Mouse (Mus musculus) megakaryocyte progenitor cell, adult 5-6 weeks (primary cell): ENCODE measurements around the gene Gm20388. TPM values are rescaled to one million over a fixed set of nuclear protein-coding genes. Genes with fewer than 3 reads are reported as not detected.
"Not testable (repeated sequence)": the region's sequence is repeated elsewhere in the genome, so short reads cannot be mapped to it uniquely, and the experiment has no call there.

Source experiments
- ATAC-seq: replicated peaks from 2 replicates; pipeline ENCODE4 v1.8.0; 2016; ENCODE audit warnings: mild to moderate bottlenecking, moderate TSS enrichment, inconsistent platforms; ENCODE audit not compliant: poor library complexity
- total RNA-seq, 2 experiments: library from RNA; stranded (forward) in 1 of 2; stranded (reverse) in 1 of 2; fragments of 157-497, 149-512 nt in 1 of 2; fragments of 200-1000 nt in 1 of 2; gene quantifications; 2 replicates each; pipeline versions ENCODE4 v1.2.3 to v1.2.4; 2015 to 2017

Gene Gm20388
- total RNA-seq, 2 experiments from 2014 or later, result 18.6 TPM; not detected in 1

DNA sequence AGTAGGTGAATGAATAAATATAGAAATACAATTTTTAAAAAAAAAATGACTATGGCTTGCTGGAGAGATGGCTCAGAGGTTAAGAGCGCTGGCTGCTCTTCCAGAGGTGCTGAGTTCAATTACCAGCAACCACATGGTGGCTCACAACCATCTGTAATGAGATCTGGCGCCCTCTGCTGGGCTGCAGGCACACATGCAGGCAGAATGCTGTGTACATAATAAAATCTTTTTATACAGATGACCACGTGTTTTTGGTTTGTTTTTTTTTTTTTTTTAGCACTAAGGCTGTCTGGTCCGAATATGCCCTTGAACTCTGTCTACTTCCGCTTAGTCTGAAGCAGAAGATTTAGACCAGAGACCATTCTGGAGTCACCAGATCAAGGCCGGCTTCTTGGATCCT is 411.1 kb downstream of the Gm20388 start:
- ATAC-seq, result no peak

DNA sequence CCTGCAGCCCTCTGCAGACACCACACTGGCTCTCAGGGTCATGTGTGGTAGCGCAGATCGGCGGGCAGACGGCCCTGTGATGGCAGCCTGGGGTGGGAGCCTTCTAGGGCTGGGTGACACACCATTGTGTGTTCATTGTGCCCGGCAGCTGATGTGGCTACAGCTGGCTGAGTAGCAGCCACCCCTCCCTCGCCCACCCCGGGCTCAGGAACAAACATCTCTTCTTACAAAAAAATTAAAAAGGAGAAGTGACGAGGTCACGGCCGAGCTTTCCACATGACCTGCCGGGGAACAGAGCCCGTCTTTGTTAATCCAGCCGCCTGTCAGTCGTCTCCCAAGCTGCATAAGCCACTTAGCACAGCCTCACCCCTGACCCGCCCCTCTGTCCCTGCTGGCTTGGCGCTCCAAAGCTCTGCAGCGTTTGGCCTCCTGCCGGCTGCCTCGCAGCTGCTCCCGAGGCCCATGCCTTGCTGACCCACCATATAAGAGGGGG is 412.4 kb downstream of the Gm20388 start:
- peak; percentile 28 for ATAC-seq

GRCm38 (mm10) chr8:120324555-120324954 is 413.9 kb downstream of the Gm20388 start:
- ATAC-seq, result no peak

- peak; percentile 67 for ATAC-seq
These were observed 414.6 kb downstream of the Gm20388 start for GRCm38 (mm10) chr8:120325172-120325767.

DNA sequence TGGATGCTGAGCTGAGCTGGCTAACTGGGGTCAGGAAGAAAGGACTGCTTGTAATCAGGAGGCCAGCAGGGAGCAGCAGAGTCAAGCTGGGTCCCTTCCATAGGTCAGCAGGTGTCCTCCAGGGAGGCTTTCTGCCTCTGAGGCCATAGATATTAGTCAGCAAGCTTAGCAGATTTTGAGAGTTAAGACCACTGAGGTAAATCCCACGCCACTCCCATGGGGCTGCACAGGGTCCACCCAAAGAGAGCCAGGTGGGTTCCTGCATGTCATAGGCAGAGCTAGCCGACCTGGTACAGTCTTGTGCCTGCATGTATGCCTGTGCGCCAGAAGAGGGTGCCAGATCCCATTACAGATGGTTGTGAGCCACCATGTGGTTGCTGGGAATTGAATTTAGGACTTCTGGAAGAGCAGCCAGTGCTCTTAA is 416.5 kb downstream of the Gm20388 start:
- ATAC-seq, result peak; percentile 35

DNA sequence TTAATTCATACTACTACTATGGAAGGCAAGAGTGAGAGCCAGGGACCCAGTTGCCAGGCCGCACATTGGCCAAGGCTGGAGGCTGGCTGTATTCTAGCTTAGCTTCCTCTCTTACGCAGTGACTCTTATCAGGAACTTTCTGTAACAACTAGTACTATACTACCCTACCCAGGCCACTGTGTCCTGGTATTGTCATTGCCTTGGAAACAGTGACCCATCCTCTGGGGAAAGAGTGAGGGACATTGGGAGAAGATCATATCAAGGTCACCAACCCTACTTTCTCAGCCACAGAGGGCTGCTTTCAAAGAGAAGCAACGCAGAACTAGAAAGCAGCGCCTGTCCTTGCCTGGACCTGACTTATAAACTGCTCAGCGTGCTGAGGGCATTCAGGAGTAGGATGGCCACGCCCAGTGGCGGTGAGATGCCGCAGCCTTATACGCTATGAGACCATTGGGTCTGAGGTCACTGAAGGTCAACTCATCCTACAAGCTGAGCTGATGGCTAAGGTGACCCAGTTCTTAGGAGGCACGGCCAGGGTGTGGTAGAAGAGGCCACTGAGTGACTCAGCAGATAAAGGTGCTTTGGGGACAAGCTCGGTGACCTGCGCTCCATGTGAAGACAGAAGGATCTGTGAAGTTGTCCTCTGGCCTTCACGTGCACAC is 417.9 kb downstream of the Gm20388 start:
- 0 out of 2 replicates have a peak, but pooled peaks have one; percentile 4 for ATAC-seq

DNA sequence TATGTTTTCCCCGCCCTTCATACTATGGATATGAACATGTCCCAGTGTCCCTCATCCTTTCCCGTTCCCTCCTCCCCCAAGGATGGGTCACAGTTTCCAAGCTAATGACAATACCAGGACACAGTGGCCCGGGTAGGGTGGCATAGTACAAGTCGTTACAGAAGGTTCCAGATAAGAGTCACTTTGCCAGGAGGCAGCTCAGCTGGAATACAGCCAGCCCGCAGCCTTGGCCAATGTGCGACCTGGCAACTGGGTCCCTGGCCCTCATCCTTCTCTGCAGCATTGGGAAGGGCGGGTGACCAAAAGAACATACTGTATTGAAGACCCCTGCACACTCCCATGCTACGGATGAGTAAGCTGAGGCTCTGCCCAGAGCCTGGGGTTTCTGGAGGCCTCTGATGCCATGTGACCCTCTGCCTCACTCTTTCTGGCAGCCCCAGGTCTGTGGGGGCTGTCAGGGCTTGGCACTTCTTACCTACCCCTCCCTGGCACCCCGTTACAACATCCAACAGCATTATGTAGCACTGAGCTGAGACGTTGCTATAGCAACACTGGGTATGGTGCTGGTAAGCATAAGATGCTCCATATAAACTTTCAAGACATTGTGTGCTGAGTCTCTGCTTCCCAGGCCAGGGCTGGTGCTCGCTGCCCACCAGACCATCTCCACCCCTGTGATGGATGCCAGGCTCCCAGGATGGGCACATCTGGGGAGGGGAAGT is 418.5 kb downstream of the Gm20388 start:
- 0 out of 2 replicates have a peak, but pooled peaks have one; percentile 6 for ATAC-seq

DNA sequence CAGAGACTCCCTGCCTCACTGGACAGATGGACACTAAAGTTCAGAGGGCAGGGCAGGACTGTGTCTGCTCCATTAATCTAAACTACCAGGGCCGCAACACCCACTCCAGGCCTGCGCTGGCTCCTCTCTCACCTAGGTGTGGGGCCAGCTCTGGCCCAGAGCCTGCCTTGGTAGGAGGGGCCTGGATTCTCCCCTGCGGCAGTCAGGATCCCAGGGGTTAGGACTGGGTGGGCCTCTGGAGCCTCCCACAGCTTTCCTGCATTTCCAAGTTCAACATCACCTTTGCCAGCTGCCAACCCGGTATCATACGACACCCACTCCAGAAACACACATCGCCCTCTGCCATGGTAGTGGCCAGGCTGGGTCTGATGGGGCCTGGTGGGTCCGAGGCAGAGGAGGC is 420.4 kb downstream of the Gm20388 start:
- ATAC-seq, result no peak

DNA sequence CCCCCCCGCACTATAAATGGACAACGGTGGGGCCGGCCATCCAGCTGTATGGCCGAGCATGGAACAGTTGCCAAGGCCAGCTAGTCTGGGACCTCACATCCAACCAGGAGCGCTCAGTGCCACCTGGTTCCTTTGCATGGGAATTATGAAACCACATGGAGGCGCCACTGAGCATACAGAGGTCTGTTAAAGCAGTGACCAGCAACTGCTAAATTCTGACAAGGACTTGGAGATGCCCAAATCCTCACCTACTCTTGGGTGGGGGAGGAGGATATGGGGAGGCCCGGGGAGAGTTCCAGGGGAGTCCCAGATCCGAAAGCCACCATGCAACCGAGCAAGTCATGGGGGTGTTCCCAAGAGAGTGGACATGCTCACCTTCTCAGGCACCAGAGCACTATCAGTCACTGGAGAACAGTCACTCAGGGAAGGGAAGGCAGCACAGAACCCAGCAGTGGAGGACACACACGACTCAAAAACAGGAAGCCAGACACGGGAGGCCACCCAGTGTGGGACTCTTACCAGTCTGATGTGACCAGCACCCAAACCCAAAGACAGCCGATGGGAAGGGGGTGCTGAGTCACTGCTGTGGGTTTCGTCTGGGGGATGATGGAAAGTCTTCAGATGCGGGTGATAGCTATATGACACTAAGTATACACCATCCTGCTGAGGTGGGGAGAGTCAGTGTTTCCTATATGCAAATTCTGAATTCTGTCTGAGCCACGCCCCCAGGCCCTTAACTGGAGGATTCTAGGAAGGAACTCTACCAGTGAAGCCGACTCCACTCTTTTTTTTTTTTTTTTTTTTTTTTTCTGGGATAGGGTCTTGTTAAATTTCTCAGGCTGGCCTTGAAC is 422.0 kb downstream of the Gm20388 start:
- peak; percentile 42 for ATAC-seq

DNA sequence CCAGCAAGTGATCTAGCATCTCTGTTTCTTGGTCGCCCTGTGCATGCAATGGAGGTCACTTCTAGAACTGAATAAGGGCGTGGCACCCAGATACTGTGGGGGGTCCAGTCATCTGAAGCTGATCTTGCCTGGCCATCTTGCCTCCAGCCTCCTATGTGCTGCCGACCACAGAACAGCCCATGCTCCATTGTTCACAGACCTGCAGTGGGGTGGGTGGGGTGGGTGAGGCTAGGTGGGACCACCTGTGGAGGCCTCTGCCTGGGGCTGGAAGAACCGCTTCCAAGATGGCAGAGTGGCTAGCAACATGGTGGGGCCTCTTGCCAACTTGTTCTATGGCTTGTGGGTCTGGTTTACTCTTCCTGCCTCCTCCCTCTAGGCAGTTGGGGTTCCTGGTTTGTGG is 423.0 kb downstream of the Gm20388 start:
- ATAC-seq, result no peak

DNA sequence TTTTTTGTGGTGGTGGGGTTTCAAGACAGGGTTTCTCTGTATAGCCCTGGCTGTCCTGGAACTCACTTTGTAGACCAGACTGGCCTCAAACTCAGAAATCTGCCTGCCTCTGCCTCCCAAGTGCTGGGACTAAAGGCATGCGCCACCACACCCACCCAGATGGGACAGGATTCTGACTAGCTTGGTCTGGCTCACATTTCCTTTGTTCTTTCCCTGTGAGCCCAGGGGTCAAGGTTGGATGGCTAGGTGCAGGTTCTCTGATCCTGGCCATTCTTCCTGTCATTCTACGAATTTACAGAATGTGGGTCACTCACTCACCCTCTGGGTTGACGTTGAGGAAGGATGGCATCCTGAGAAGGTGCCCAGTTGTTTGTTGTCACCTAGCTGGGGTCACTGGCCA is 423.6 kb downstream of the Gm20388 start:
- not testable (repeated sequence) for ATAC-seq

DNA sequence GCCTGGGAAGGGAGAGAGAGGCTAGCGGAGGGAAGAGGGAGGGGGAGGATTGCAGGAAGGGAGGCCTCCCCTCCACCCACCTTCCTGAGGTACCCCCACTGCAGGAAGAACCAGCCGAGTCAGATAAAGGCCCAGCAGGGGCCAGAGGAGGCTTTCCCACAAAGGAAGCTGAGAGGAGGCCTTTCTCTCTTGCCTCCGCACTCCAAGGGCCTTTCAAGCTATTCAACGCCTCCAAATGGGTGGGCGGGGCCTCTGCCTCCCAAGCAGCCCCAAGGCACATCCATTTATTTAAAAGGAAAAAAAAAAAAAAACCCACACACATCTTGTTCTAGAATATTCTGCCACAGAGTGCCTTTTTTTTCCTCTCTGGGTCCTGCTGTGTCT is 424.2 kb downstream of the Gm20388 start:
- peak; percentile 9 for ATAC-seq

GRCm38 (mm10) chr8:120335262-120336086 is 424.8 kb downstream of the Gm20388 start:
- ATAC-seq, result peak; percentile 37

GRCm38 (mm10) chr8:120336087-120336380 is 425.4 kb downstream of the Gm20388 start:
- peak; percentile 16; the same call in 1 of the 2 replicates for ATAC-seq

- ATAC-seq, result no peak
These were observed 426.4 kb downstream of the Gm20388 start for GRCm38 (mm10) chr8:120336909-120337555.

- no peak for ATAC-seq
These were observed 427.0 kb downstream of the Gm20388 start for GRCm38 (mm10) chr8:120337627-120338026.

DNA sequence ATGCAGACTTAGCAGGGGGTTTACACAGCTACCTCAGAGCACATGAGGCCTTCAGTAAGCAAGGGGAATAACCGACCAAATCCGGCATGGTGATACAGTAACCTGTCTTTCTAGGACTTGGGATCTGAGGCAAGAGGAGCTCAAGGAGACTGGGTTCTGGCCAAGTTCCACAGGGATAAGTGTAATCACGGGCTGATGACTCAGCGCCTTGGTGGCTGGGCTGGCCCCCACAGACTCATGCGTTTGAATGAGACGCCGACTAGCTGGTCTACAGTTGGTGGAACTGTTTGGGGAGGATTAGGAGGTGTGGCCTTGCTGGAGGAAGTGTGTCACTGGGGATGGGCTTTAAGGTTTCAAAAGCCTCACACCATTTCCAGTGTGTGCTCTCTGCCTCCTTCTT is 428.0 kb downstream of the Gm20388 start:
- no peak for ATAC-seq

DNA sequence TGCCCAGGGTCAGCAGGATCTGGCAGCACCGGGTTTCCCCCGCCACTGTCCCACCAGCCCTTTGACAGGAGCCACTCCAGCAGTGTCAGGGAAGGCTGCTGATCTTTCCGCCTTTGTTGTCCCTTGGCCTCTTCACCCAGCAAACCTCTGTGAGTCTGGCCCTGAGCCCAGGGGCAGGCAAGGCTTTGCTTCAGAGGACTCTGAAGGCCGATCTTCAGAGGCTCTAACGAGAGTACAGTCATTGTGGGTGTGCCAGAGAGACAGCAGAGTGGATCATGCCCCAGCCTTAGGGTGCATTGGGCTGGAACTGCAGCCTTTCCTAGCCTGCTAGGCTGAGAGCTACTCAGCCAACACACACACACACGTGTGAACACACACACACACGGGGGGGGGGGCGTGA is 429.1 kb downstream of the Gm20388 start:
- no peak for ATAC-seq

DNA sequence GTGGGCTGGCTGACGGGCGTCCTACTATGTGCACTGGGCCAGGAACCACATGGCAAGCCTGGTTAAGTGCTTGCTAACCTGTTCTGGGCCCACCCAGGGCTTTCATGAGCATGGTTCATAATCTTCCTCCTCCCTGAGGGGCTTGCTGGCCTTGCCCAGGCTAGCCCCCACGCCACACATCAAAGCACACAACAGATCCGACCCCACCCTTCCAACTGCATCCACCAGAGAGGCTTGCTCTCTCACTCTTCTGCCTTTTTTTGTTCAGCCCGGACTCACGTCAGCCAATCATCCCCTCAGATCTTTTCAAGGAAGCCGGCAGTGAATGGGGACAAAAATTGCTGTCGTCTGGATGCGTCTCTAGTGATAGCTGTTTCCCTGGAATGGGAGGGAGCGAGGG is 430.5 kb downstream of the Gm20388 start:
- ATAC-seq, result no peak
